Mouse (Mus musculus) urinary bladder, adult 2 months (tissue): ENCODE measurements at regions not wholly inside any gene's neighbourhood (a gene's known extent, or its start where the extent isn't known, plus 50 kb on each side); places are given as distances from the start of the nearest gene placed in this dataset.

Source experiments
- DNase-seq: peaks from one replicate; pipeline ENCODE4 v3.0.0; 2022; ENCODE audit warnings: low spot score

DNA sequence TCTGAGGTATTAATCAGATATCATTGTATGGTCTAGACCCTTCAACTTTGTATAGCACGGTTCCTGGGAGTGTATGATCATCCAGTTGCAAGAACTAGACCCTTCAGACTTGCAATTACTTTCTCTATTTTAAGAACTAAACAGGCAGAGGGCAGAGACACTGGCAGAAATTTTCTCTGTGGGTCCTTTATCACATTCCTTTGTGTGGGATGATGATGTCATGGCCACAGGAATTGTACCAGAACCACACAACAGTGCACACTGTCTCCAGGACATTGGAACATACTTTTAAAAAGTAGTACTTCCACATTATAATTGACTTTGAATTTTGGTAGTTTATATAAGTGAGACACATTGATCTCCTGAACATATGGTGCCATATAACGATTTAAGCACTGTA lies 674.2 kb downstream of the Rfpl4b start:
- no peak for DNase-seq

DNA sequence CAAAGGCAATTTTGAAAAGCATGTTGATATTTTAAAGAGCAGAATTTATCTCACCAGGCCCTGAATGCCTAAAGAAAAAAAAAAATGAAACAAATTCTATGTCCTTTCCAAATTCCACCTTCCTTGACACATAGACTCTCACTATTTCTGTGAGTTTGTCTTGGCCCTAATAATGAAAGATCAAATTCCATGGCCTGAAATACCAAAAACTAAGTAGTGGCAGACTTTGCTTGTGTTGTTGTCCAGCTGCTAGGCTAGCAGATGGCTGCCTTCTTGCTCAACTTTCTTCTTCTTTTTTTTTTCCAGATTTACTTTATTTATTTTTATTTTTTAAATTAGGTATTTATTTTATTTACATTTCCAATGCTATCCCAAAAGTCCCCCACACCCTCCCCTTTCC lies 682.4 kb downstream of the Rfpl4b start:
- no peak for DNase-seq

DNA sequence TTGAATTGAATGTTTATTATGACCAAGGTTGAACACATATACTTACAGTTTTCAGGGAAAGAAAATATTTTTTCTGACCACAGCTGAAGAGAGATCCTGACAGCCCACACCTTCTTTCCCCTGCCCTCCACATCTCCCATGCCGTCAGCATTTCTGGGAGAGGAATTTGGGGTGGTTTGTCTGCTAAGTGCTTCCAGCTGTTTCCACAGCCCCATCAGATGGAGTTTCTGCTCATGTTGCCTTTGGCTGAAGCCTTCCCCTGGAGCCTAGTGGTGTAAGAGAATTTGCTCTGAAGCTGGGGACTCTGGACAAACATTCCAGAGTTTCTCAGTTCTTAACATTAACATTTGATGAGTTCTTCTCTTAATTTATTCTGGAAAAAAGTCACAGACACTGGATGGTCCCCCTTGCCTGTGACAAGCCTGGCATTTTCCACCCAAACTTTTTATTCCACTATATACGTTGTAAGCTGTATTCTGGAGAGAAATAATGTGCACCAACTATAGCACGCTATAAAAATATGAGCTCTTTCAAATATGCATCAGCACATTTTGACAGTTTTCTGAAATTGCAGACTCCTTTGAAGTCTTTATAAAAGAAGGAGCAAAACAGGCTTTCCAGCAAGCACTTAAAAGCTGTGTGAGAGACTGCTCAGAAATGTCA lies 699.5 kb downstream of the Rfpl4b start:
- DNase-seq, result no peak

DNA sequence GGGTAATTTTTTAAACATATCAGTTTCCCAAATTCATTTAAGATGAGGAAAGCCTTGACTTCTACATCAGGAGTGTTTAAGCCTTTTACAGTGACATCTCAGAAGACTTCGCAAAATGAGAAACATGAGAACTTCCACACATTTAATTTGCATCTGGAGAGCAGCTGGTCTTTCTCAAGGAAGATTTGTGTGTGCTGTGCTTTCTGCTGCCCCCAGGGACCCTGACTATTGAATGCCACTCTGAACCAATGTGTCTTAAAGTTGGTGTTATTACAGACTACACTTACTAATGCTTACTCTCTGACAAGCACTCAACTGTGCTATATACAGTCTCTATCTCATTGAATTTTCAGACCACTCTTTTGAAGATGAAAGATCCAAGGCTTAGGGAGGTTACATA lies 703.0 kb downstream of the Rfpl4b start:
- no peak for DNase-seq

DNA sequence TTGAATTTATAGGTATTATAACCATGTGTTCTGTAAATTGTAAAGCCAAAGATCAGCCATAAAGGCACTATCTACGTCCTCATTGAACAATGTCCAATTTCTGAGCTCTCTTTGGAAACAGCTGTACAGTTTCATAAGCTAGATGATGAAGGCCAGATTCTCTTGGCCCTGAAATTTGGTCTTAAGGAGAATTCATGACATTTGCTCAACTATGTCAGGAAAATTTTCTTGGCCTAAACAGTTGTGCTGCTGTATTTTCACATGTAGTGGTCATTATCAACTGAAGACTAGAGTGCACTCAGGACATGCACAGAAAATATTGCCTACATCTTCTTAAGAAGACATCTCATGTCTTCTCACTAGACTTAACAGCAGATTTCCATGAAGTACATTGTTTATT lies 705.1 kb downstream of the Rfpl4b start:
- DNase-seq, result no peak

DNA sequence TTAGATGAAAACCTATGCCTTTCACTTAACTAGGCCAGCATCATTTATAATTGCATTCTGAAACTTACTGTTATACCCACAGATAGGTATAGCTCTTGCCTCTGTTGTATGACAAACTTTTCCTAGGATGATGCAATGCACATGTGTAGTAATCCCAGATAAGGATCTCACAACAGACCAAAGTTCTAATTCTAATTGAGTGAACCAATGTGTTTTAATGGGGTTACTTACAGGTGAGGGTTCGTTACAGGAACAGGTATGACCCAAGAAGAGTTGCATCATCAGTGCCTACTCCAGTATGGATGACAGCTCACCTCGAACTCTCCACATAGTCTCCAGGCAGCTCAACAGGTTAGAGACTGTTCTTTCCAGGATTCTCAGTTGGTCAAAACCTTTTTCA lies 707.4 kb downstream of the Rfpl4b start:
- no peak for DNase-seq

DNA sequence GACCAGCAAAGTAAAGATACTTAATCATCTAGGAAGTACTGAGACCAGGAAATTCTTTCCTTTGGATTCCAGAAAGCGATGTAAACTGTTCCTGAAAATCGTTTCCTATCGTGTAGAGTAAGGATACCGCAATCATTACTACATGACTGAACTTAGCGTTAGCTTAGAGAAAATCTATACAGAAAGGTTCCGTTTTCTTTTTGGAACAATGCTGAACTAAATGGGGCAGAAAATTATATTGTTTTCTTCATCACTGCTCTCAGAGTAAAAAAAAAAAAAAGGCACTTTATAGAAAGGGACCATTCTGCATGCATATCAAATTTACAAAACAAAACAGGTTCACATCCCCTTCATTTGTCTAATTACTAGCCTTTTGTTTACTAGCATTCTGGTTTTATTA lies 713.0 kb downstream of the Rfpl4b start:
- DNase-seq, result no peak

DNA sequence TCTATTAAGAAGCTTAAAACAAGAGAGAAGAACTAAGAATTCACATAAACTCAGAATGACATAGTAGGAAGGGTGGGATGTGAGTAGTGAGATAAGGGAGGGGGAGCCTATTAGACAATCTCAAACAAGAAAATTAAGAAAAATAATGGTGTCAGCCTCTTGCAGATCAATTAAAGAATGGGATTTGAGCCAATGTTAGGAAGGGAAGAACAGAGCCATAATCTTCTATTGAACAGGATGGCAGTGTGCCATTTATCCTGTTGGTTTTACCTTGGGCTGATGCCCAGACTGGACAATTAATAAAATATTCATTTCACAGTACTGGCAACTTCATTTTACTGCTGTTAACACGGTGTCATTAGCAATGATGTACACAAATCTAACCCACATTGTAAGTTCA lies 718.0 kb downstream of the Rfpl4b start:
- no peak for DNase-seq

DNA sequence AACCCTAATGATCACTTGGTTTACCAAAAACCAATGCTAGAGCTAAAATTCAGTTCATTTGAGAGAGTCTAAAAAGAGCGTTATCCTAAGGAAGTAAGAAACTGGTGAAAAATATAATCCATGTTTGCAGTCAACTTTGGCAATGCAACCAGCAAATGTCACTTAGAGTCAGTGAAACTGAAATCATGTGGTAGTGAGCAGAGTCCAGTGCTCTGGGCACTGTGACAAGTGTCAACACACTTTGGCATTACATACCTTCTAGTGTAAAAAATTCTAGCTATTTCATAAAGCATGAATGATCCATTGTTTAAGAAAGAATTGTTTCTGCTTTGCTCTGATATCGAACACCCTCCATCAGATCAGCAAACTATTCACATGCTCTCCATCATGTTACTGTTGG lies 743.1 kb downstream of the Rfpl4b start:
- no peak for DNase-seq

DNA sequence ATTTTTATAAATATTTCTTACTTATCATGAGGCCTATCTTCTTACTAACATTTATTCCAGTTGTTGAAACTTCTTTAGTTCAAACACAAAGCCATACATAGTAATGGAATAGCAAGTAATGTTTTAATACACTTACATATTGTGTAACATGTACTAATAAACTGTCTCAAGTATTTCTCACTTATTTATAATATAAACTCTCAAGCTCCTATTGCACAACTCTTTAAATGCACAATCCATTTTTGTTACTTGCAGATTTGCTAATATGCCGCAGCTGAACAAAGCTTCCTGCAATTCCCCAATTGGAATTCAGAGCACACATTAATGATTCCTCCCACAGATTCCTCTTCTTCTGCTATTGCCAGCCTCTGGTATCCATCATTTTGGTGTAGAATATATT lies 749.2 kb downstream of the Rfpl4b start:
- no peak for DNase-seq

DNA sequence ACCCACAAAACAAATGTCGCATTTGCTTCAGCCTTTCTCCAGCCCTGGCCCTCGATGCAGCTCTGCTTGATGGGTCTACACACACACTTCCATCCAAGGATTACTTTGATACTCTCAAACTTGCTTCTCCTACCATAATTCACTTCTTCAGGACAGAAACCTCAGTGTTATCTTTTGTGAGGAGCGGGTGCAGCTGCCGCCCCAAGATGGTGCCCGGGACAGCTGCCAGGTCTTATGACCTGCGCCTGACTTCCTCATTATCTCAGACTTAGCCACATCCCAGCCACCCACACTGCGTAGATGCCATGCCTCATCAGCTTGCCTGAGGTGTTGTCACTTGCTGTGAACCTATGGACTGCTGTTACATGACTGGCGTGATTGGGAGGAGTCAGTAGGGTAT lies 762.5 kb downstream of the Rfpl4b start:
- no peak for DNase-seq

DNA sequence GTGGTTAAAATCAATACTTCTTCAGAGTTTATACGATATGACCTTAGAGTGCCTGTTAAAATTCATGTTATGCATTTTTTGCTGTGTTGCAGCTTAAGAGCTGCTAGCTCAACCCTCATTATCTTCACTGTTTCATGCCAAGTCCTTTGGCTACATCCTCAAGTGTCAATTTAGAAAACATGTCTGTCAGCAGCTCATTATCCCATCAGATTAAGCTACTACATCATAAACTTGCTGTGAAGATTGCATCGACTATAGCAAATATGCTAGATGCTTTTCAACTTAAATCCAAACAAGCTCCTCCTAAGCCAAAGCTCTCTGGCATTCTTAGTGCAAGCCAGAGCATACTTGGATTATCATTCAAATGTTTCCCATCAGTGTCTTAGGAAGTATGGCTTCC lies 811.1 kb downstream of the Rfpl4b start:
- no peak for DNase-seq

DNA sequence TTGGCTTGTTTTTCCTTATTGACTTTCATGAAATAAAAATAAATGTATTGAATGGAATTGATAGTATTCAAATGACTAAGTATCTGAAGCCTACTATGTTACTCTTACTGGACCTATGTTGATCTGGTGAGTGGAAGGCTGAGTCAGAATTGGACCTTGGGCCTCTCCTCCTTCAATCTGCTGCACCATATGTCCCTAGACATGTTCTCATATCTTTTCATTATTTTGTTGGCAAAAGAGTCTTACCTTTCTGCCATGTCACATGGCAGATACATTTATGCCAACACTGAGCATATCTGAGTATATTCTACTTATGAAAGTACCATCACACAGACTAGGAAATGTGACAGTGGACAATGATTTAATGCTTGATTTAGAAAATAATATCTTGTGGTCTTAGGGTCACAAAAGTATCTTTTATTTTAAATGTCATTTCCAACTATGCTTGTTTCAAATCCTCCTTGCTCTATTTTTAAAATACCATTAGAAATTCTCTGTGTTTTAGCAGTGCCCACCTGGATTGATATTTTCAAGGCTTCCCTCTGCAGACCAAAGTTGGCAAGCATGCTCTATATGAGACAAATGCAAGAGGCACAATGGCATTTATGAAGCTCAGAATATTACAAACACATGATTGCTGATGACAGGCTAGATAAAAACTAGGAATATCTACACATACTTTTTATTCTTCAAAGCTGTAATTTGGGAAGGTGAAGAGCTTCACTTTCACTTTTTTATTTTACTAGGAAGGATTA lies 825.7 kb downstream of the Rfpl4b start:
- no peak for DNase-seq

DNA sequence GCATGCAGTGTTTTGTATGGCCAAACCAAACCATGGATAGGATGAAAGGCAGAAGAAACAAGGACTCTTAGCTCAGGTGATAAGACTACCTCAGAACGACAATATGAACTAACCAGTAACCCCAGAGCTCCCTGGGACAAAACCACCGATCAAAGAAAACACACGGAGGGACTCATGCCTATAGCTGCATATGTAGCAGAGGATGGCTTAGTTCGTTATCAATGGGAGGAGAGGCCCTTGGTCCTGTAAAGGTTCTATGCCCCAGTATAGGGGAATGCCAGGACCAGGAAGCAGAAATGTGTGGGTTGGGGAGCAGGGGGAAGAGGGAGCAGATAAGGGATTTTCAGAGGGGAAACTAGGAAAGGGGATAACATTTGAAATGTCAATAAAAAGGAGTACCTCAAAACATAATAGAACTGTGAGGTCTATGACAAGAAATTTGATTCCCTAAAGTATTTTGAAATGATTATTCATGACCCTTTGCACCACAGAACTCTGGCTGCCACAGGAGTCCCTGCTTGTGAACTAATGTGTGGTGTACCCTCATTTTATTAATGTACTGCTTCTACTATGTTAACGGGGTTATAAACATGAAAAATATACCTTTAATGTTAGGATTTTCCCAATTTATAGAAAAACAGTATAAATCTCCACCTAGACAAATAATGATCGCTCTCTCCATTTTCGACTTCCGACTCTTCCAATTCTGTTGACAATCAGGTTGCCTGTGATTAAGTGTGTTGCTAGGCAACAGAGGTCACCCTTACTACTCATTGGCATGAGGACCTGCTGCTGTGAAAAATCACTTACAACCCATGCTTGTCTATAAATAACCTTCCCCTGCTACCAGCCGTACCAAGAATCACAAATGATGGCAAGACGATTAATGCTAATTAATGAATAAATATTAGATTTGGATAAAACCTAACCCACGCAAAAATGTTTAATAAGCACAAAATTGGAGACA lies 833.0 kb downstream of the Rfpl4b start:
- DNase-seq, result no peak

DNA sequence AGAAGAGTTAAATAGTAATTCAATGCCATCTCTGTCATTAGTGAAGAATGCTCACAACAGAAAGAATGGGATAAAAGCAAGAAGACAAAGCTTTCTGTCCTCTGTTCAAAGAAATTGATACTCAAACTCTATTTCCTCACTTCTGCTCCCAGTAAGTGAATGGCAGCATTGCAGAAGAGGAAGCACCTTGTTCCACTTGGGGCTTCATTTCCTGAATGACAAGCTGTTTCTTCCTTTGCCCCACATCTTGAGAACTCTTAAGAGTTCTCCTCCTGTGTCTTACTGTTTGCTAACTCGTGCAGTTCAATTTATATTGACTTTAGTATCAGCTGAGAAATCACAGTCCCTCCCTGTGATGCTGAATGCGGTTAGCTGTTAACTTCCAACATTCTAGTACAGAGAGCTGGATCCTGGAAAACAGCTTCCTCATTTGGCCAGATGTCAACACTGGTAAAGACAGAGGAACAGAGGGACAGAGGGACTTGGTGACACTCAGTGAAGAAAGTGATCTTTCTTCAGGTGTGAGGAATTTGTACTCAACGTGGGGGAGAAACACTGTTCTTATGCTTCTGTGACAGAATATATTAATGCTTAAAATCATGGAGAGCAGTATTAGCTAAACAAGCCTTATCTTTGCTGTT lies 840.3 kb upstream of the Marcks start:
- no peak for DNase-seq

DNA sequence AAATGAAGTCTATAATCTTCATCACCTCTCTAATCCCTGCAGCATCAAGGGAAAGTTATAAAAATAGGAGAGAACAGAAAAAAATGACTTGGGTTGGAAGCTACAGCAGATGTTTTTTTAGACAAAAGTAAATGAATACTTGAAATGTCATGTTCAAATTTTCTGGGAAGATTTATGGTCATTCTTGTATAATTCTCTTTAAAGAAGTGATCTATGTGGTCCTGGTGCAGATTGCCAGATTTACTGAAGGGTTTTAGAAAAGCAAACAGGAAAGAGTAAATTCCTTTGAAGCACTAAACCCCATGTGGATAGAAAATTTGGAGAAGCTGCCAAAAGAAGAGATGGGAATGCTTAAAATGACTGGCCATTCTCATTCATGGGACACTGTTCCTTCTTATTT lies 821.3 kb upstream of the Marcks start:
- DNase-seq, result no peak

DNA sequence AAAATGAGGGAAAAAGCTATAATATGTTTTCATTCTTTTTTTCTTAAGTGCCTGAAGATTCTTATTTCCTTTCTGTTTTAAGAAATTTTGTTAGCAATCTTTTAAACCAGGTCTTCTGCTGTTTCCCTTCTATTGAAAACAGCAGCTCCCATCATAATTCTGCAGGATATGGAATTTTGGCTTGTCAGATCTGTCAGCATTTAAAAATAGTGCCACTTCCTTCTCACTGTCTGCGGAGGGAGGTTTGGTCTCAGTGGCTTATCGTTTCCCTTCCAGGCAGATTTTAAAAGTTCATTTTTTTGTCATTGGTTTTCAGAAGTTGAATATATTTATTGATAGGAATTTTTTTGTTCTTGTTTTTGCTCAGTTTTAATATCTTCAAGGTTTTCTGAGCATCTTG lies 776.1 kb upstream of the Marcks start:
- DNase-seq, result no peak

DNA sequence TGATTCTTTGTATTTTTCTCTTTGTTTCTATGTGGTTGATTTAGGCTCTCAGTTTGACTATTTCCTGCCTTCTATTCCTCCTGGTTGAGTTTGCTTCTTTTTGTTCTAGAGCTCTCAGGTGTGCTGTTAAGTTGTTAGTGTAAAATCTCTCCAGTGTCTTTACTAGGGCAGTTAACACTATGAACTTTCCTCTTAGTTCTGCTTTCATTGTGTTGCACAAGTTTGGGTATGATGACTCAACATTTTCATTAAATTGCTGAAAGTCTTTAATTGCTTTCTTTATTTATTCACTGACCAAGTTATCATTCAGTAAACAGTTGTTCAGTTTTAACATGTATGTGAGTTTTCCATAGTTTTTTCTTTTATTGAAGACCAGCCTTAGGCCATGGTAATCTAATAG lies 772.9 kb upstream of the Marcks start:
- no peak for DNase-seq

DNA sequence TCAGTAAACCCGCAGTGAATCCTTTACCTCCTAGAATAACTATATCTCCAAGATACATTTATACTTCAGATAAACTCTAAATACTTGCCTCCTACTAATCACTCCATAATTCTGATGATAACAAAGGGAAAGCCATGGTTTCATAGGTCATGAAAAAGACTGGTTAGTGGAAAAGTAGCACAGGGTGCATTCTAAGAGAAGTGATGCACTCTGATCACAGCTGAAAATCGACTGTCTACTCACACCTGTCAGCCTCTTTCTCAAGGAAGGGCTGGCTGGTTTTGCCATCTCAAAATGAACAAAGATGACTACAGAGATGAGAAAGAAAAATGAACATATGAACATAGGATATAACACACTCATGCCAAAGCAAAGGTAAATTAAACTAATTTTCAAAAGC lies 769.6 kb upstream of the Marcks start:
- DNase-seq, result no peak

DNA sequence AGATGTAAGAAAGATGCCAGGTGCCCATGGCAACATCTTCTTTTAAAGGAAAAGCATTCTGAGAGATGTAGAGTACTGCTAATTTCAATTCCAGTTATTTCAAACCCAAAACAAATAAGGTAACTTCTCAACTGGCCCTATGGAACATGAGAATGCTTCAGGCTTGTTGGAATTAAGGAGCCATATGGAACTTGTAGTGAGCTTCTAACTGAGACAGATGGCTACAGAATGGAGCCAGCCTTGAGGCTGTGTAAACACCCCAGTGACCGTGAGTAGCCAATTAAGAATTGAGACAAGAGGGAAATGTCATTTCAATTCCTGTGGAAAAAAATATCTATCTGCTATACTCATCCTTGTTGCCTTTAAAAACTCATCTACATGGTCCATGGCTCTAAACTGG lies 769.0 kb upstream of the Marcks start:
- DNase-seq, result no peak

DNA sequence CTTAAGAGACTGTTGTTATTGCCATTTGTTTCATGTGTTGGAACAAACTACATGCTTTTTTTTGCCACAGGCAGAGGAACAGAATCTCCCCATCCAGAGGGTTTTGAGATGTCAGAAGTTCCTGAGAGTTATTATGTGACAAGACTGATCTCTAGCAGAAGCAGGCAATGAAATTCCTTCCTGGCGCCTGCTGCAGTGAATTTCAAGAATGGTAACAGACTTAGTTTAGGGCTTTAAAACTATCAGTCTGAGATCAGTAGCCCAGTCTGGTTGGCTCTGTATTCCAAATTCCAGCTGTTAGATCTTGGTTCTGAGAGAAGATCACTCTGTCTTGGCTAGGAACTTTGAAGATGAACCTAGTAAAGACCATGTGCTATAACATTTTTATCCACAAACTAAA lies 749.2 kb upstream of the Marcks start:
- no peak for DNase-seq

DNA sequence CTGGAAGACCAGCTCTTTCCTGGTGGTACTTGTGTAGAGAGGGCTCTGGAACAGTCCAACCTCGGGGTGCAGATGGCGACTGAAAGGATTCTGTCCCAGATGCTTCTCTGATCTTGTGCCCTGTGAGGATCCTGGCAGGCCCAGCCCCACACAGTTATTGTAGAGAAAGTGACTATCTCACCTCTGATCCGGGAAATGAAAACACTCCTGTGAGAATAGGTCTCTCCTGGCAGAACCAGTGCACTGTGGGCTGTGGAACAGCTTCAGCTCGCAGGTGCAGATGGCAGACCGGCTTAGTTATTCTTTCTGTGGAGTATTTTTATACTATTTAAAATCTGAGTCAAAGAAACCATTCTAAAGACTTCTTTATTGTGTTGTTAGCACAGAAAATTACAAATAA lies 742.1 kb upstream of the Marcks start:
- DNase-seq, result no peak
